Mouse (Mus musculus) heart, embryonic 13.5 days (tissue): ENCODE measurements around the gene Rptn. TPM values are rescaled to one million over a fixed set of nuclear protein-coding genes. Genes with fewer than 3 reads are reported as not detected.

Source experiments
- microRNA-seq: library from miRNA; unstranded; fragments of <30 nt; microRNA quantifications from one replicate; pipeline ENCODE4, GENCODE M21; 2016
- polyA plus RNA-seq: library from polyadenylated mRNA; unstranded; fragments of >200 nt; fragmentation: Nextera tagmentation; extraction: Ambion mirVana; gene quantifications from 2 replicates; pipeline ENCODE4 v1.2.1, GENCODE M21; 2015

Rptn gene
- polyA plus RNA-seq, 1 experiment from 2014 or later, result not detected

Small RNA genes within 50 kb of the gene (microRNA-seq; reads per million reads assigned to microRNA genes)
- not detected for gene Gm22752
- gene Gm44353, result not detected

Other genes starting within 250 kb of the Rptn start
- gene Crnn, start 248.9 kb upstream of the Rptn start, polyA plus RNA-seq, result not detected in 2 replicates
- not detected in 2 replicates for gene Flg2, start 196.4 kb upstream of the Rptn start, polyA plus RNA-seq
- gene Flg, start 120.2 kb upstream of the Rptn start, polyA plus RNA-seq, result not detected in 2 replicates
- gene Hrnr, start 74.0 kb upstream of the Rptn start, polyA plus RNA-seq, result 0.01 TPM in 1 of 2 replicates, not detected in the other
- gene Tchh, start 48.6 kb downstream of the Rptn start, polyA plus RNA-seq, result 0.34 and 0.44 TPM in 2 replicates
- gene Tchhl1, start 75.1 kb downstream of the Rptn start, polyA plus RNA-seq, result not detected in 2 replicates
- 842 and 881 TPM in 2 replicates for gene S100a11, start 126.8 kb downstream of the Rptn start, polyA plus RNA-seq
- 197 and 200 TPM in 2 replicates for gene S100a10, start 161.4 kb downstream of the Rptn start, polyA plus RNA-seq